Mouse (Mus musculus): ENCODE measurements around the gene Zcwpw1. TPM values are rescaled to one million over a fixed set of nuclear protein-coding genes. Genes with fewer than 3 reads are reported as not detected.
"Not testable (repeated sequence)": the region's sequence is repeated elsewhere in the genome, so short reads cannot be mapped to it uniquely, and the experiment has no call there.

Zcwpw1 gene
- total RNA-seq, 1 experiment: 33.0 TPM

DNA sequence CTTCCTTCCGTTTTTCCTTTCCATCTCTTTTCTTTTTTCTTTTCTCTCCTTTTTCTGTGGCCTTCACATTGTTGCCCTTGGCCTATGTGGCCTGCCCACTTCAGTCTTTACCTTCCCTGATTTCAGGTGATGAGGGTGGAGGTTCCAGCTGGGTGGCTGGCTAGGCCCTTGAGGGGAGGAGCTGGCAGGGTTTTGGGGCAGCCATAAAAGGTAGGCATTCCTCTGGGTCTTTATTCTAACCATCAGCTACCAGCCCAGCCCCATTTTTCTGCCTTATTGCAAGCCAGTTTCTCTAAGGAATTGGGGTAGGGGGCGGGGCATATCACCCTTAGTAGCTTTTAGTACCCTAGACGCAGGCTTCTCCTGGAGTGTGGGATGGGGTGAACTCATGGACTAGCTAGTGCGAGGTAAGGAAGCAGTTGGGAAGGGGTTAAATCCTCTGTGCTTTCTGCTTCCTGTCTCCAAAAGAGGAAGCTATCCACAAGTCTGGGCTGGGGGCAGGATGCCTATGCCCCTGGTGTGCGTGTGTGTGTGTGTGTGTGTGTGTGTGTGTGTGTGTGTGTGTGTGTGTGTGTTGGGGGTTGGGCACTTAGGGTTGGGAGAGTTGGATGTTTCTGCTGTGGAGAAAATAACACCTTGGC, 39.3 kb upstream of the Zcwpw1 start:
- H3K27ac ChIP-seq (ENCODE audit: insufficient read depth, low read depth, low read length, poor library complexity, severe bottlenecking): no peak overlapping the region
- H3K9ac ChIP-seq (ENCODE audit: insufficient read depth, low read depth, low read length, poor library complexity, severe bottlenecking): no peak overlapping the region
- TF ChIP-seq MAFK (IDR thresholded peaks at IDR 0.05; ENCODE audit: insufficient read depth, low read depth, low read length) (no peak), ZNF384 (IDR thresholded peaks at IDR 0.05; ENCODE audit: low read depth, low read length) (no peak), CHD2 (IDR thresholded peaks at IDR 0.05; ENCODE audit: low read depth, low read length) (no peak), HCFC1 (IDR thresholded peaks at IDR 0.05; ENCODE audit: borderline replicate concordance, insufficient read depth, low read length) (no peak), ZC3H11A (IDR thresholded peaks at IDR 0.05; ENCODE audit: borderline replicate concordance, low read depth, low read length) (no peak)
- in situ Hi-C loops (cut with MboI; ENCODE audit: low sequenced_read_pairs in 2 of 2, unreplicated experiment in 2 of 2): no loop called here
- peaks cover 5% of the 10 kb centered on the region; the same call in 1 of the 2 replicates for H3K36me3 ChIP-seq (ENCODE audit: control insufficient read depth, insufficient read depth, low read length, poor library complexity, severe bottlenecking)
- no peak overlapping the region for H3K4me3 ChIP-seq (ENCODE audit: insufficient read depth in 1 of 2, low read depth in 1 of 2, low read length in 2 of 2, poor library complexity in 1 of 2, severe bottlenecking in 1 of 2)
- DNase-seq (ENCODE audit: low read depth, low spot score): no peak
- H3K4me1 ChIP-seq (ENCODE audit: control insufficient read depth in 2 of 2, insufficient read depth in 2 of 2, low read length in 2 of 2, poor library complexity in 1 of 2): peaks cover 6 to 36% of the 10 kb centered on the region in 2 experiments; a peak in 3 of 4 replicates
- no peaks in the 10 kb centered on the region for H3K9me3 ChIP-seq (ENCODE audit: control insufficient read depth, insufficient read depth, low read depth, low read length)

- DNase-seq (ENCODE audit: low read depth, low spot score): no peak
- Histone ChIP-seq H3K9ac (ENCODE audit: insufficient read depth, low read depth, low read length, poor library complexity, severe bottlenecking) (no peak overlapping the region), H3K4me1 (ENCODE audit: control insufficient read depth in 2 of 2, insufficient read depth in 2 of 2, low read length in 2 of 2, poor library complexity in 1 of 2) (peaks cover 6 to 41% of the 10 kb centered on the region in 2 experiments; a peak in 3 of 4 replicates), H3K9me3 (ENCODE audit: control insufficient read depth, insufficient read depth, low read depth, low read length) (no peaks in the 10 kb centered on the region), H3K27ac (ENCODE audit: insufficient read depth, low read depth, low read length, poor library complexity, severe bottlenecking) (no peak overlapping the region; the same call in 1 of the 2 replicates), H3K36me3 (ENCODE audit: control insufficient read depth, insufficient read depth, low read length, poor library complexity, severe bottlenecking) (peaks cover 5% of the 10 kb centered on the region; the same call in 1 of the 2 replicates), H3K4me3 (ENCODE audit: insufficient read depth in 1 of 2, low read depth in 1 of 2, low read length in 2 of 2, poor library complexity in 1 of 2, severe bottlenecking in 1 of 2) (no peak overlapping the region)
- in situ Hi-C loops (cut with MboI; ENCODE audit: low sequenced_read_pairs in 2 of 2, unreplicated experiment in 2 of 2): no loop called here
- no peak for TF ChIP-seq ZNF384 (IDR thresholded peaks at IDR 0.05; ENCODE audit: low read depth, low read length)
Observed at GRCm38 (mm10) chr5:137749196-137749836, 38.3 kb upstream of the Zcwpw1 start.

- in situ Hi-C loops (cut with MboI; ENCODE audit: low sequenced_read_pairs in 2 of 2, unreplicated experiment in 2 of 2); H3K4me3 ChIP-seq (ENCODE audit: insufficient read depth in 1 of 2, low read depth in 1 of 2, low read length in 2 of 2, poor library complexity in 1 of 2, severe bottlenecking in 1 of 2); H3K9ac ChIP-seq (ENCODE audit: insufficient read depth, low read depth, low read length, poor library complexity, severe bottlenecking); H3K36me3 ChIP-seq (ENCODE audit: control insufficient read depth, insufficient read depth, low read length, poor library complexity, severe bottlenecking); DNase-seq (ENCODE audit: low read depth, low spot score); H3K9me3 ChIP-seq (ENCODE audit: control insufficient read depth, insufficient read depth, low read depth, low read length); H3K27ac ChIP-seq (ENCODE audit: insufficient read depth, low read depth, low read length, poor library complexity, severe bottlenecking): not testable (repeated sequence)
- peaks cover 6 to 39% of the 10 kb centered on the region in 2 experiments; a peak in 3 of 4 replicates for H3K4me1 ChIP-seq (ENCODE audit: control insufficient read depth in 2 of 2, insufficient read depth in 2 of 2, low read length in 2 of 2, poor library complexity in 1 of 2)
- peak; percentile 57; the same call in 1 of the 2 replicates for TF ChIP-seq ZNF384 (IDR thresholded peaks at IDR 0.05; ENCODE audit: low read depth, low read length)
Observed at GRCm38 (mm10) chr5:137750212-137750611, 37.4 kb upstream of the Zcwpw1 start.

GRCm38 (mm10) chr5:137751221-137751887, 36.2 kb upstream of the Zcwpw1 start:
- DNase-seq (ENCODE audit: low read depth, low spot score): no peak
- in situ Hi-C loops (cut with MboI; ENCODE audit: low sequenced_read_pairs in 2 of 2, unreplicated experiment in 2 of 2): no loop called here
- no peaks in the 10 kb centered on the region for H3K9me3 ChIP-seq (ENCODE audit: control insufficient read depth, insufficient read depth, low read depth, low read length)
- no peak overlapping the region for H3K4me3 ChIP-seq (ENCODE audit: insufficient read depth in 1 of 2, low read depth in 1 of 2, low read length in 2 of 2, poor library complexity in 1 of 2, severe bottlenecking in 1 of 2)
- peaks cover 6 to 42% of the 10 kb centered on the region in 2 experiments; a peak in 3 of 4 replicates for H3K4me1 ChIP-seq (ENCODE audit: control insufficient read depth in 2 of 2, insufficient read depth in 2 of 2, low read length in 2 of 2, poor library complexity in 1 of 2)
- peaks cover 11% of the 10 kb centered on the region; the same call in 1 of the 2 replicates for H3K36me3 ChIP-seq (ENCODE audit: control insufficient read depth, insufficient read depth, low read length, poor library complexity, severe bottlenecking)
- no peak overlapping the region for H3K9ac ChIP-seq (ENCODE audit: insufficient read depth, low read depth, low read length, poor library complexity, severe bottlenecking)
- H3K27ac ChIP-seq (ENCODE audit: insufficient read depth, low read depth, low read length, poor library complexity, severe bottlenecking): no peak overlapping the region
- TF ChIP-seq ZC3H11A (IDR thresholded peaks at IDR 0.05; ENCODE audit: borderline replicate concordance, low read depth, low read length): no peak
- TF ChIP-seq HCFC1 (IDR thresholded peaks at IDR 0.05; ENCODE audit: borderline replicate concordance, insufficient read depth, low read length): no peak
- TF ChIP-seq MAFK (IDR thresholded peaks at IDR 0.05; ENCODE audit: insufficient read depth, low read depth, low read length): no peak
- no peak for TF ChIP-seq ZNF384 (IDR thresholded peaks at IDR 0.05; ENCODE audit: low read depth, low read length)
- no peak for TF ChIP-seq CHD2 (IDR thresholded peaks at IDR 0.05; ENCODE audit: low read depth, low read length)
